Mouse (Mus musculus): ENCODE data around the gene Ttyh2. TPM values are rescaled to one million over a fixed set of nuclear protein-coding genes. Genes with fewer than 3 reads are reported as not detected.

Ttyh2 gene
- polyA plus RNA-seq, 1 experiment from 2014 or later = 15.9 TPM

- peaks cover 41% of the 10 kb centered on the region for H3K27me3 ChIP-seq (ENCODE audit: insufficient read depth, poor library complexity, severe bottlenecking)
- H3K4me1 ChIP-seq (replicated peaks) = peaks cover 44% of the 10 kb centered on the region
- DNase-seq (ENCODE audit: low spot score) = peak; percentile 52
- no peak overlapping the region for H3K4me3 ChIP-seq
- 53% methylated on average over 12 of the region's 12 CpGs for WGBS
- no peaks in the 10 kb centered on the region for H3K36me3 ChIP-seq
- H3K27ac ChIP-seq = peak overlapping the region; percentile 79
- no peaks in the 10 kb centered on the region; the same call in 1 of the 2 replicates for H3K9me3 ChIP-seq
Measured at GRCm38 (mm10) chr11:114642184-114642583, 33.0 kb upstream of the Ttyh2 start.

GRCm38 (mm10) chr11:114642926-114643325 lies 32.3 kb upstream of the Ttyh2 start:
- WGBS = 82% methylated on average over 11 of the region's 11 CpGs

DNA sequence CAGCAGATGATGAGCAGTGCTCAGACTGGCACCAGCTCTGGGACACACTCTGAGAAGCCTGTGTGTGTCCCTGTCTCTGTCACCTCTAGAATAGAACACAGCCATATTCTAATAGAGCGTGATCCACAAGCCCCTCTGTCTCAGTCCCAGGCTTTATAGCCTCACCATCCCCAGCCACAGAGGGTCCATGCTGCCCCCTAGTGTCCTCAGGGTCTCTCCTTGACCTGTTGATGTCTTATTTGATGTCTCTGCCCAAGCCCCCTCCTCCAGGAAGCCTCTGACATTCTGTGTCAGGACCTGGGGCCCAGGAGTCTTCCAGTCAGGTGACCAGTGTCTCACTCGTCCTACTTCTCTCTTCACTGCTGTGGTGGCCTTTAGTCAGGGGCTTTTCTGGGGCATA lies 31.1 kb upstream of the Ttyh2 start:
- DNase-seq (ENCODE audit: low spot score) = no peak
- H3K27me3 ChIP-seq (ENCODE audit: insufficient read depth, poor library complexity, severe bottlenecking) = peaks cover 22% of the 10 kb centered on the region
- WGBS = 45% methylated on average over 2 of the region's 2 CpGs
- no peak overlapping the region for H3K27ac ChIP-seq
- no peaks in the 10 kb centered on the region; the same call in 1 of the 2 replicates for H3K9me3 ChIP-seq
- no peaks in the 10 kb centered on the region for H3K36me3 ChIP-seq
- H3K4me1 ChIP-seq (replicated peaks) = peaks cover 32% of the 10 kb centered on the region
- no peak overlapping the region for H3K4me3 ChIP-seq

More at GRCm38 (mm10) chr11:114642926-114643325, 32.3 kb upstream of the Ttyh2 start:
- Histone ChIP-seq H3K27me3 (ENCODE audit: insufficient read depth, poor library complexity, severe bottlenecking) (peaks cover 34% of the 10 kb centered on the region), H3K36me3 (no peaks in the 10 kb centered on the region), H3K9me3 (no peaks in the 10 kb centered on the region; the same call in 1 of the 2 replicates), H3K4me1 (replicated peaks) (peaks cover 40% of the 10 kb centered on the region), H3K4me3 (no peak overlapping the region), H3K27ac (no peak overlapping the region)
- no peak for DNase-seq (ENCODE audit: low spot score)

DNA sequence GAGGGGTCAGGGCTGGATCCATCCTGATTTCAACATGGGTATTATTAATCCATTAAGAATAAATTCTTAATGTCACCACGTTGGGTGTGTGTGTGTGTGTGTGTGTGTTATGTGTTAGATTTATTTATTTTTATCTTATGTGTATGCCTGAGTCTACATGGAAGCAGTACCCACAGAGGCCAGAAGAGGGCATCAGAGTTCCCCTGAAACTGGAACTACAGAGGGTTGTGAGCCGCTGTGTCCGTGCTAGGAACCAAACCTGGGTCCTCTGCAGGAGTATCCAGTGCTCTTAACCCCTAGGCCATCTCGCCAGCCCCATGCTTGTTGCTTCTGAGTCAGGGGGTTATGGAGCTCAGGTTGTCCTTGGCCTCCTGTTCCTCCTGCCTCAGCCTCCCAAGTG lies 25.7 kb upstream of the Ttyh2 start:
- Histone ChIP-seq H3K27ac (no peak overlapping the region), H3K36me3 (no peaks in the 10 kb centered on the region), H3K9me3 (no peaks in the 10 kb centered on the region; the same call in 1 of the 2 replicates), H3K27me3 (ENCODE audit: insufficient read depth, poor library complexity, severe bottlenecking) (peaks cover 11% of the 10 kb centered on the region; the same call in 1 of the 2 replicates), H3K4me1 (replicated peaks) (peaks cover 8% of the 10 kb centered on the region), H3K4me3 (no peak overlapping the region)
- WGBS = 63% methylated on average over 4 of the region's 4 CpGs
- no peak for DNase-seq (ENCODE audit: low spot score)

DNA sequence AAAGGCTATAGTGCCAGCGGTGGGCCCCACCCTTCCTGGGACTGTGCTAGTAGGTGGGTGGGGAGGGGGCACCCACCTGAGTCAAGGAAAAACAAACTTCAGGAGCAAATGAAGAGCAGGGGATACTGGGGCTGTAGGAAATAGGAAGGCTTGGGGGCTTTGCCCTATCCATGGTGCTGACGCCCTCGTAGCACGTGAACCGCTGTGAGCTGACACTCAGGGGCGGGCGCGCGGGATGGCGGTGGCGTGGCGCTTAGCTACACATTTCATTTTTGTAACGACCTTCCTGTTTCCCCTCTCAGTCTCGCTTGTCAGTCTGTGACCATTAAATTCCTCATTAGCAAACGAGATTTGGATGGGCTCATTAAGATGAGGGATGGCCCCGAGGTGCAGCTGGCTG lies 22.7 kb upstream of the Ttyh2 start:
- no peak overlapping the region for H3K27ac ChIP-seq
- 10% methylated on average over 16 of the region's 16 CpGs for WGBS
- H3K27me3 ChIP-seq (ENCODE audit: insufficient read depth, poor library complexity, severe bottlenecking) = peaks cover 29% of the 10 kb centered on the region
- H3K36me3 ChIP-seq = no peaks in the 10 kb centered on the region
- peak; percentile 41 for DNase-seq (ENCODE audit: low spot score)
- peaks cover 28% of the 10 kb centered on the region for H3K4me1 ChIP-seq (replicated peaks)
- H3K9me3 ChIP-seq = no peaks in the 10 kb centered on the region
- H3K4me3 ChIP-seq = no peak overlapping the region

- Histone ChIP-seq H3K27ac (no peak overlapping the region), H3K36me3 (no peaks in the 10 kb centered on the region), H3K4me1 (replicated peaks) (peaks cover 32% of the 10 kb centered on the region), H3K9me3 (no peaks in the 10 kb centered on the region), H3K4me3 (no peak overlapping the region), H3K27me3 (ENCODE audit: insufficient read depth, poor library complexity, severe bottlenecking) (peaks cover 29% of the 10 kb centered on the region)
- WGBS = 85% methylated on average over 6 of the region's 6 CpGs
- no peak for DNase-seq (ENCODE audit: low spot score)
Measured at GRCm38 (mm10) chr11:114653664-114654063, 21.6 kb upstream of the Ttyh2 start.

DNA sequence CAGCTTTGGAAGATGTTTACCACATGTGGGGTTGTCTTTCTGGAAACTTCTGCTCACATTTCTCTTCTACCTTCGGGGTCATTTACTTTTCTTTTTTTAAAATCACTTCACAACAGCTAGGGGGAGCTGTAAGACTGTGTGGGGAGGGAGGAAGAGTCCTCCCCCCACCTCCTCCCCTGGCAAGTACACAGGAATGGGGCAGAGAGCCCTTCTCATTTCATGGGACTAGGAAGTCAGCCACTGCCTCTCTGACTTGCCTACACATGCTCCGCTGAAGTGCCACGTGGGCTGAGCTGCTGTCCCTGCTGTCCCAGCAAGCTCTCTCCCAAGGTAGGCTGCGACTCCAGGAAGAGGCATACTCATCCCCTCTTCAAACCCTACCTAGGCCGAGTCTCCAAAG lies 20.7 kb upstream of the Ttyh2 start:
- Histone ChIP-seq H3K27me3 (ENCODE audit: insufficient read depth, poor library complexity, severe bottlenecking) (peaks cover 29% of the 10 kb centered on the region), H3K4me3 (no peak overlapping the region), H3K9me3 (no peaks in the 10 kb centered on the region), H3K27ac (no peak overlapping the region), H3K4me1 (replicated peaks) (peaks cover 32% of the 10 kb centered on the region), H3K36me3 (no peaks in the 10 kb centered on the region)
- WGBS = 63% methylated on average over 5 of the region's 5 CpGs
- DNase-seq (ENCODE audit: low spot score) = no peak

GRCm38 (mm10) chr11:114655350-114656008 lies 19.8 kb upstream of the Ttyh2 start:
- no peaks in the 10 kb centered on the region for H3K36me3 ChIP-seq
- no peak overlapping the region for H3K27ac ChIP-seq
- 89% methylated on average over 7 of the region's 7 CpGs for WGBS
- no peak for DNase-seq (ENCODE audit: low spot score)
- H3K4me3 ChIP-seq = no peak overlapping the region
- H3K27me3 ChIP-seq (ENCODE audit: insufficient read depth, poor library complexity, severe bottlenecking) = peaks cover 28% of the 10 kb centered on the region
- H3K4me1 ChIP-seq (replicated peaks) = peaks cover 32% of the 10 kb centered on the region
- H3K9me3 ChIP-seq = no peaks in the 10 kb centered on the region

- 40% methylated on average over 27 of the region's 27 CpGs for WGBS
- DNase-seq (ENCODE audit: low spot score) = peak; percentile 46
- no peaks in the 10 kb centered on the region for H3K9me3 ChIP-seq
- H3K4me1 ChIP-seq (replicated peaks) = peaks cover 32% of the 10 kb centered on the region
- peaks cover 26% of the 10 kb centered on the region for H3K27me3 ChIP-seq (ENCODE audit: insufficient read depth, poor library complexity, severe bottlenecking)
- H3K27ac ChIP-seq = peak overlapping the region; percentile 73
- no peaks in the 10 kb centered on the region for H3K36me3 ChIP-seq
- H3K4me3 ChIP-seq = 0 out of 2 replicates have a peak overlapping the region, but pooled peaks have one; percentile 1
Measured at GRCm38 (mm10) chr11:114656994-114657644, 18.1 kb upstream of the Ttyh2 start.

DNA sequence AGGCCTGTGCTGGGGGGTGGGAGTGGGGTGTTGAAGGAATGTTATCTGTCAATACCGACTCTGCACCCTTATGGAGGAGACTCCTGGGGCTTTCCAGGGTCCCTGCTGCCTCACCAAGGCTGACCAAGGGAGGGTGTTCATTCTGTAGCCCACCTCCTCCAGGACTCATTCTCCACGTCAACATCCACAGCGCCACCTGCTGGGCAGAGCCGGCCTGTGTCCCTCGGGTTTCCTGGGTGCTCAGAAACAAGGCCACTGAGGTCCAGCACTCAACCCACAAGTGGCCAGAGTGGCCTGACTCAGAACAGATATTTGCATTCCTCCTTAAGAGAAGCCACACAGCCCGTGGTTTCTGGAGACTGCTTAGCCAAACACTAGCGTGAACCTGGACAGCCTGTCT lies 17.5 kb upstream of the Ttyh2 start:
- Histone ChIP-seq H3K36me3 (no peaks in the 10 kb centered on the region), H3K27ac (peak overlapping the region; percentile 73), H3K4me1 (replicated peaks) (peaks cover 27% of the 10 kb centered on the region), H3K4me3 (no peak overlapping the region), H3K9me3 (no peaks in the 10 kb centered on the region), H3K27me3 (ENCODE audit: insufficient read depth, poor library complexity, severe bottlenecking) (peaks cover 22% of the 10 kb centered on the region)
- 19% methylated on average over 7 of the region's 7 CpGs for WGBS
- DNase-seq (ENCODE audit: low spot score) = peak; percentile 80

DNA sequence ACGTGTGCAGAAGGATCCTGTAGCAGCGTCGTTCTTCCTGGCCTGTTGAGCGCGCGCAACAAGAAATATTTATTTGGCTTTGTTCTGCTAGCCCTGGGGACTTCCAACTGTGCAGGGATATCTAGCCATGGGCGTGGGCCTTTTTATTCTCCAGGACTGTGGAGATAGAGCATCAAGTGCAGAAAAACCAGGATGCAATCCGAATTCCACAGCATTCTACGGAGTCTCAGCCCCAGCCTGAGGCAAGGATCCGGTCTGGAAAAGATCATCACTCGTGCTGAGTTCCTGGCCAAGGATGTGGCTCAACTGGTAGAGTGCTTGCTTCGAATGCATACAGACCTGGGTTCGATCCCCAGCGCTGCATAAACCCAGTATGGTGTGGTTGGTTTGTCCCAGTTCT lies 13.1 kb upstream of the Ttyh2 start:
- no peaks in the 10 kb centered on the region for H3K36me3 ChIP-seq
- DNase-seq (ENCODE audit: low spot score) = no peak
- no peaks in the 10 kb centered on the region for H3K9me3 ChIP-seq
- no peak overlapping the region for H3K27ac ChIP-seq
- H3K27me3 ChIP-seq (ENCODE audit: insufficient read depth, poor library complexity, severe bottlenecking) = peaks cover 22% of the 10 kb centered on the region
- peaks cover 8% of the 10 kb centered on the region for H3K4me1 ChIP-seq (replicated peaks)
- 88% methylated on average over 14 of the region's 14 CpGs for WGBS
- no peak overlapping the region for H3K4me3 ChIP-seq

GRCm38 (mm10) chr11:114662746-114663362 lies 12.4 kb upstream of the Ttyh2 start:
- H3K27ac ChIP-seq = no peak overlapping the region
- no peak overlapping the region for H3K4me3 ChIP-seq
- H3K36me3 ChIP-seq = no peaks in the 10 kb centered on the region
- no peaks in the 10 kb centered on the region for H3K9me3 ChIP-seq
- peak; percentile 64 for DNase-seq (ENCODE audit: low spot score)
- peaks cover 20% of the 10 kb centered on the region for H3K27me3 ChIP-seq (ENCODE audit: insufficient read depth, poor library complexity, severe bottlenecking)
- 39% methylated on average over 6 of the region's 6 CpGs for WGBS
- peaks cover under 1% of the 10 kb centered on the region for H3K4me1 ChIP-seq (replicated peaks)

GRCm38 (mm10) chr11:114664164-114664563 lies 11.1 kb upstream of the Ttyh2 start:
- peaks cover 20% of the 10 kb centered on the region for H3K27me3 ChIP-seq (ENCODE audit: insufficient read depth, poor library complexity, severe bottlenecking)
- no peaks in the 10 kb centered on the region for H3K36me3 ChIP-seq
- no peak overlapping the region for H3K27ac ChIP-seq
- DNase-seq (ENCODE audit: low spot score) = no peak
- peaks cover under 1% of the 10 kb centered on the region for H3K4me1 ChIP-seq (replicated peaks)
- no peaks in the 10 kb centered on the region for H3K9me3 ChIP-seq
- 90% methylated on average over 7 of the region's 7 CpGs for WGBS
- H3K4me3 ChIP-seq = no peak overlapping the region

All from hindbrain, embryonic 10.5 days (tissue).